Mouse (Mus musculus) stomach, embryonic 15.5 days (tissue): Measurements from ENCODE around the gene Ffar2. TPM values are rescaled to one million over a fixed set of nuclear protein-coding genes. Genes with fewer than 3 reads are reported as not detected.
A peak's percentile ranks its signal among the peaks of the same experiment; 100 is the strongest.

Experiments
- ATAC-seq: fragments of 200-750 bp; cut with Nextera tagmentation; 2 replicates; pipeline ENCODE4 v1.8.0; 2017; ENCODE audit warnings: low read depth, moderate number of reproducible peaks, moderate TSS enrichment; ENCODE audit not compliant: insufficient read depth, low FRiP score
- H3K27ac ChIP-seq: fragments of 300-500 bp; sonication (generic); 2 replicates; pipeline ENCODE4 v1.5.1; 2015; ENCODE audit warnings: mild to moderate bottlenecking, inconsistent platforms
- H3K27me3 ChIP-seq: fragments of 300-500 bp; sonication (generic); replicated peaks from 2 replicates; pipeline ENCODE4 v1.6.1; 2015; ENCODE audit warnings: inconsistent platforms
- H3K36me3 ChIP-seq: fragments of 300-500 bp; sonication (generic); 2 replicates; pipeline ENCODE4 v1.6.1; 2015; ENCODE audit warnings: inconsistent platforms
- H3K4me1 ChIP-seq: fragments of 300-500 bp; sonication (generic); 2 replicates; pipeline ENCODE4 v1.6.1; 2015; ENCODE audit warnings: inconsistent platforms
- H3K4me2 ChIP-seq: fragments of 300-500 bp; sonication (generic); 2 replicates; pipeline ENCODE4 v1.6.1; 2015; ENCODE audit warnings: mild to moderate bottlenecking, inconsistent platforms
- H3K4me3 ChIP-seq: fragments of 300-500 bp; sonication (generic); replicated peaks from 2 replicates; pipeline ENCODE4 v1.5.1; 2015; ENCODE audit warnings: inconsistent platforms
- H3K9ac ChIP-seq: fragments of 300-500 bp; sonication (generic); 2 replicates; pipeline ENCODE4 v1.6.1; 2015; ENCODE audit warnings: inconsistent platforms
- H3K9me3 ChIP-seq: fragments of 300-500 bp; sonication (generic); 2 replicates; pipeline ENCODE4 v1.6.1; 2016; ENCODE audit warnings: inconsistent platforms
- WGBS: fragments of 180-500 bp; shearing (Covaris S2); methylation state at CpG from one replicate; pipeline ENCODE4 v1.1.7; 2015; 5-methylcytosine and 5-hydroxymethylcytosine counted together
- polyA plus RNA-seq: library from polyadenylated mRNA; unstranded; fragments of >200 nt; fragmentation: Nextera tagmentation; extraction: Ambion mirVana; gene quantifications from 2 replicates; pipeline ENCODE4 v1.2.1, GENCODE M21; 2015

Ffar2 gene
- polyA plus RNA-seq, 1 experiment from 2014 or later = 14.9 TPM

- no peak within 1 kb of the TSS for H3K4me2 ChIP-seq
- no peaks in the 10 kb centered on the region for H3K9me3 ChIP-seq
- no peak within 1 kb of the TSS for H3K9ac ChIP-seq
- no peak within 1 kb of the TSS for H3K4me3 ChIP-seq
- H3K27ac ChIP-seq = no peak within 1 kb of the TSS
- peaks cover 4% of the 10 kb centered on the region; the same call in 1 of the 2 replicates for H3K4me1 ChIP-seq
- ATAC-seq = no peak
- H3K27me3 ChIP-seq = no peaks in the 10 kb centered on the region
- H3K36me3 ChIP-seq = no peaks in the 10 kb centered on the region
- WGBS = 41% methylated on average over 15 of the region's 15 CpGs
These were observed 36.1 kb downstream of the Ffar2 start, which contains the start of gene Krtdap for GRCm38 (mm10) chr7:30787377-30788022. Krtdap (plus strand) TSS chr7:30787896.

DNA sequence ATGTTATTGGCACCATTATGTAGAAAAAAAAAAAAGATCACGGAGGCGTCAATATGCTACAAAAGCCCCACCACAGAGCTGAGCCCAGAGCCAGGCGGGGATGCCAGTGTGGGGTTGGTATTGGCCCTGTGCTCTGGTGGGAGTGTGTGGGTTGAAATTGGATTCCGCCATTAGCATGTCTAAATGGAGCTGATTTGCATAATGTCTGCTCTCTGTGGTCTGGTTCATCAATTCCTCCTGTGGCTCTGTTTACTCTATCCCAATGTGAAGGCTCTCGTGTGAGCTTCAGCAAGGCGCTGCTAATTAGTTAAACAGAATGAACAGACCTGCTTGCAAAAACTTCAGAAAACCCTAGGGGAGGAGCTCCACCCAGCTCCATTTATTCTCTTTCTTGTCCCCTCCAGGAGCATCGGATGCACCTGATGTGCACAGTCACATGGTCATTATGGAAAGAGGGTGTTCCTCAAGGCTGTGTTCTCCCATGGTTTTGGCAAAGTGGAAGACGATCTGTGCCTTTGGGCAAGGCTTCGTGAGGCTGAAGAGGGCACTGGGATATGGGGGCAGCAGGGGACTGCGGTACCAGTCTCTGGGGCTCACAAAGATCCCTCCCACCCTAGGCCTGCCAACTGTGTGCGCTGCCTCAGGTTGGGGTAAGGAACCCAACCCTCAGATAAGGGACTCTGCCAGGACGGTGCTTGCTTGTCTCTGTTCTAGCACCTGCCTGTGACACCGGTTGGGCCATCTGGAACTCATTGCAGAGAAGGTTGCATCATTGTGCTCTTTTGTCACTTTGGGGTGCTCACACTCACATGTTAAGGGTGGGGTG is 37.6 kb downstream of the Ffar2 start:
- Histone ChIP-seq H3K36me3 (no peaks in the 10 kb centered on the region), H3K9ac (no peak overlapping the region), H3K9me3 (no peaks in the 10 kb centered on the region), H3K4me2 (no peak overlapping the region), H3K27ac (no peak overlapping the region), H3K4me1 (no peaks in the 10 kb centered on the region), H3K27me3 (no peaks in the 10 kb centered on the region), H3K4me3 (no peak overlapping the region)
- 66% methylated on average over 13 of the region's 13 CpGs for WGBS
- ATAC-seq = no peak

- Histone ChIP-seq H3K9me3 (no peaks in the 10 kb centered on the region), H3K4me1 (no peaks in the 10 kb centered on the region), H3K9ac (no peak overlapping the region), H3K27ac (no peak overlapping the region), H3K27me3 (no peaks in the 10 kb centered on the region), H3K36me3 (no peaks in the 10 kb centered on the region), H3K4me2 (no peak overlapping the region), H3K4me3 (no peak overlapping the region)
- WGBS = 54% methylated on average over 1 of the region's 1 CpGs
- ATAC-seq = no peak
These were observed 38.4 kb downstream of the Ffar2 start for GRCm38 (mm10) chr7:30785154-30785553.

DNA sequence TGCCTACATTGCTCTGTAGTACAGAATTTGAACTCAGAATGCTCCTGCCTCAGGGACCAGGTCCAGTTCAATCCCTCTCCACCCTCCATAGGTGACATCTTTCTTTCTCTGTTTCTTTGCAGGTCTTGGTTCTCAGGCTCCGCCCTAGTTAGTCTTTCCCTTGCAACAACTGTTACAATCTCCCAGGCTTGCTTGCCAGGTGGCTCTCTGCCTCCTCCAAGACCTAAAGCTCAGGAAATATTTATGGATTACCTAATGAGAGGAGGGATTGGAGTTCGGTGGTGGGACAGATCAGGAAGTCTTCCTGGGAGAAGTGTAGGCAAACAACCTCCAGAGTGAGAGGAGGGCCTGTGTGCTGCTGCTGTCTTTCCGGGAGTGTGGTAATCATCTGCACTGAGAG is 40.9 kb downstream of the Ffar2 start:
- WGBS = 68% methylated on average over 3 of the region's 3 CpGs

GRCm38 (mm10) chr7:30781792-30782191 is 41.8 kb downstream of the Ffar2 start:
- Histone ChIP-seq H3K4me1 (no peaks in the 10 kb centered on the region), H3K9ac (no peak overlapping the region), H3K9me3 (no peaks in the 10 kb centered on the region), H3K27ac (no peak overlapping the region), H3K36me3 (no peaks in the 10 kb centered on the region), H3K27me3 (no peaks in the 10 kb centered on the region), H3K4me3 (no peak overlapping the region), H3K4me2 (no peak overlapping the region)
- 67% methylated on average over 4 of the region's 4 CpGs for WGBS
- ATAC-seq = no peak

More for the DNA sequence above, 40.9 kb downstream of the Ffar2 start:
- no peaks in the 10 kb centered on the region for H3K36me3 ChIP-seq
- ATAC-seq = no peak
- H3K27ac ChIP-seq = no peak overlapping the region
- no peaks in the 10 kb centered on the region for H3K9me3 ChIP-seq
- no peak overlapping the region for H3K9ac ChIP-seq
- H3K27me3 ChIP-seq = no peaks in the 10 kb centered on the region
- H3K4me2 ChIP-seq = no peak overlapping the region
- H3K4me3 ChIP-seq = no peak overlapping the region
- no peaks in the 10 kb centered on the region for H3K4me1 ChIP-seq

- 85% methylated on average over 1 of the region's 1 CpGs for WGBS
- Histone ChIP-seq H3K27ac (no peak overlapping the region), H3K4me3 (no peak overlapping the region), H3K4me1 (no peaks in the 10 kb centered on the region), H3K9me3 (no peaks in the 10 kb centered on the region), H3K27me3 (no peaks in the 10 kb centered on the region), H3K4me2 (no peak overlapping the region), H3K9ac (no peak overlapping the region), H3K36me3 (no peaks in the 10 kb centered on the region)
- no peak for ATAC-seq
These were observed 45.7 kb downstream of the Ffar2 start for GRCm38 (mm10) chr7:30777911-30778310.

GRCm38 (mm10) chr7:30777081-30777579 is 46.4 kb downstream of the Ffar2 start:
- Histone ChIP-seq H3K4me1 (no peaks in the 10 kb centered on the region), H3K27ac (no peak overlapping the region), H3K36me3 (no peaks in the 10 kb centered on the region), H3K27me3 (no peaks in the 10 kb centered on the region), H3K9me3 (no peaks in the 10 kb centered on the region), H3K4me2 (no peak overlapping the region), H3K9ac (no peak overlapping the region), H3K4me3 (no peak overlapping the region)
- no peak for ATAC-seq
- 59% methylated on average over 7 of the region's 7 CpGs for WGBS

DNA sequence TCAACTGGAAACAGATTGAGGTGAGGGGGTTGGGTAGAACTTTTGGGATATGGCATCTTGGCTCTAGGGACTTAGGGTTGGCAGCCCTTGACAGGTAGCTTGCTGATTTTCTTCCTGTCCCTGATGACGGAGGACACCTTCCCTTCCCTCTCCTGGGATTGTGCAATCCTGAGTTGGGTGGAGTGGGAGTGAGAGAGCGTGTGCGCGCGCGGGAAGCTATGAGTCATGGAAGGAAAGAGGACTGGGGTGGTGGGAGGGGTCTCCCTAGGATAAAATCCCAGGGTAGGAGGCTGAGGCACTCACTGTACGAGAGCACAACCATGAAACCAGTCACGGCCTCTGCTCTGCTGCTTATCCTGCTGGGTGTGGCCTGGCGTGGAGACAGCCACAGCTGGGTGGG is 47.5 kb downstream of the Ffar2 start:
- no peak for ATAC-seq

GRCm38 (mm10) chr7:30769236-30769635 is 54.3 kb downstream of the Ffar2 start:
- ATAC-seq = peak; percentile 54; the same call in 1 of the 2 replicates

More for the DNA sequence above, 47.5 kb downstream of the Ffar2 start:
- no peak overlapping the region for H3K4me3 ChIP-seq
- WGBS = 70% methylated on average over 9 of the region's 9 CpGs
- no peaks in the 10 kb centered on the region for H3K4me1 ChIP-seq
- H3K9ac ChIP-seq = no peak overlapping the region
- no peak overlapping the region for H3K4me2 ChIP-seq
- H3K27ac ChIP-seq = no peak overlapping the region; the same call in 1 of the 2 replicates
- no peaks in the 10 kb centered on the region for H3K27me3 ChIP-seq
- H3K36me3 ChIP-seq = no peaks in the 10 kb centered on the region
- H3K9me3 ChIP-seq = no peaks in the 10 kb centered on the region

More at GRCm38 (mm10) chr7:30769236-30769635, 54.3 kb downstream of the Ffar2 start:
- H3K4me3 ChIP-seq = no peak overlapping the region
- no peaks in the 10 kb centered on the region for H3K9me3 ChIP-seq
- H3K36me3 ChIP-seq = no peaks in the 10 kb centered on the region
- no peaks in the 10 kb centered on the region for H3K4me1 ChIP-seq
- H3K4me2 ChIP-seq = peak overlapping the region; percentile 5; the same call in 1 of the 2 replicates
- no peak overlapping the region for H3K9ac ChIP-seq
- 0 out of 2 replicates have a peak, but pooled peaks cover 2% of the 10 kb centered on the region for H3K27me3 ChIP-seq
- H3K27ac ChIP-seq = peak overlapping the region; percentile 13; the same call in 1 of the 2 replicates
- 27% methylated on average over 9 of the region's 9 CpGs for WGBS

Other genes with a start within 250 kb of the Ffar2 start
- gene Kmt2b, start 235.0 kb downstream of the Ffar2 start, polyA plus RNA-seq = 7.6 and 8.4 TPM in 2 replicates
- gene Zbtb32, start 224.9 kb downstream of the Ffar2 start, polyA plus RNA-seq = 0.81 and 0.90 TPM in 2 replicates
- 6.8 and 7.4 TPM in 2 replicates for gene Upk1a, start 210.9 kb downstream of the Ffar2 start, polyA plus RNA-seq
- gene Cox6b1, start 197.6 kb downstream of the Ffar2 start, polyA plus RNA-seq = 994 and 1,014 TPM in 2 replicates
- not detected in 2 replicates for gene Etv2, start 187.9 kb downstream of the Ffar2 start, polyA plus RNA-seq
- 110 and 111 TPM in 2 replicates for gene Rbm42, start 173.5 kb downstream of the Ffar2 start, polyA plus RNA-seq
- gene Haus5, start 158.8 kb downstream of the Ffar2 start, polyA plus RNA-seq = 39.1 and 47.7 TPM in 2 replicates
- not detected in 2 replicates for gene Pmis2, start 152.2 kb downstream of the Ffar2 start, polyA plus RNA-seq
- 4.2 and 6.6 TPM in 2 replicates for gene 2200002J24Rik, start 124.8 kb downstream of the Ffar2 start, polyA plus RNA-seq
- 4.9 and 9.2 TPM in 2 replicates for gene Atp4a, start 111.6 kb downstream of the Ffar2 start, polyA plus RNA-seq
- 227 and 239 TPM in 2 replicates for gene Tmem147, start 94.2 kb downstream of the Ffar2 start, polyA plus RNA-seq
- gene Gapdhs, start 80.1 kb downstream of the Ffar2 start, polyA plus RNA-seq = 0.50 and 0.73 TPM in 2 replicates
- 8.4 and 17.9 TPM in 2 replicates for gene Sbsn, start 72.3 kb downstream of the Ffar2 start, polyA plus RNA-seq
- 70.8 and 142 TPM in 2 replicates for gene Dmkn, start 60.0 kb downstream of the Ffar2 start, polyA plus RNA-seq
- 96.1 and 227 TPM in 2 replicates for gene Krtdap, start 35.9 kb downstream of the Ffar2 start, polyA plus RNA-seq
- gene Ffar3, start 32.4 kb upstream of the Ffar2 start, polyA plus RNA-seq = 0.31 and 0.41 TPM in 2 replicates
- 0.26 and 0.30 TPM in 2 replicates for gene Ffar1, start 37.8 kb upstream of the Ffar2 start, polyA plus RNA-seq
- gene Cd22, start 56.6 kb upstream of the Ffar2 start, polyA plus RNA-seq = 0.15 and 0.22 TPM in 2 replicates
- gene Mag, start 91.1 kb upstream of the Ffar2 start, polyA plus RNA-seq = 0.31 and 0.48 TPM in 2 replicates
- gene Hamp2, start 100.9 kb upstream of the Ffar2 start, polyA plus RNA-seq = 0.62 TPM in 1 of 2 replicates, not detected in the other
- 0.39 and 1.8 TPM in 2 replicates for gene Hamp, start 120.3 kb upstream of the Ffar2 start, polyA plus RNA-seq
- 19.9 and 22.9 TPM in 2 replicates for gene Usf2, start 133.0 kb upstream of the Ffar2 start, polyA plus RNA-seq
- 102 and 116 TPM in 2 replicates for gene Lsr, start 149.7 kb upstream of the Ffar2 start, polyA plus RNA-seq
- 8.7 and 9.7 TPM in 2 replicates for gene Fam187b, start 150.0 kb upstream of the Ffar2 start, polyA plus RNA-seq
- gene Fxyd5, start 218.7 kb upstream of the Ffar2 start, polyA plus RNA-seq = 27.1 and 29.0 TPM in 2 replicates
- gene Fxyd7, start 227.7 kb upstream of the Ffar2 start, polyA plus RNA-seq = 21.6 and 25.0 TPM in 2 replicates
- gene Fxyd1, start 233.4 kb upstream of the Ffar2 start, polyA plus RNA-seq = 89.3 and 110 TPM in 2 replicates
- 1.6 and 1.9 TPM in 2 replicates for gene Lgi4, start 235.6 kb upstream of the Ffar2 start, polyA plus RNA-seq